Mouse (Mus musculus): Measurements from ENCODE around the gene Abhd14a.

- no peak for TF ChIP-seq CTCF (IDR thresholded peaks at IDR 0.05; ENCODE audit: low read depth, low read length)
- TF ChIP-seq GATA1 (IDR thresholded peaks at IDR 0.05; ENCODE audit: borderline replicate concordance, low read length), result no peak
- no peak for TF ChIP-seq POLR2AphosphoS5 (IDR thresholded peaks at IDR 0.05; ENCODE audit: insufficient replicate concordance, low read depth, low read length)
- TF ChIP-seq TAL1 (conservative IDR thresholded peaks at IDR 0.05; ENCODE audit: low read depth, low read length), result no peak
- TF ChIP-seq GATA2 (IDR thresholded peaks at IDR 0.05; ENCODE audit: borderline replicate concordance, low read depth, low read length), result no peak
Observed at GRCm38 (mm10) chr9:106402149-106402548, 45.3 kb downstream of the Abhd14a start.
